Mouse (Mus musculus): ENCODE measurements around the gene Rnf39. TPM values are rescaled to one million over a fixed set of nuclear protein-coding genes. Genes with fewer than 3 reads are reported as not detected.

Gene Rnf39
- under 1 TPM; 0.61 to 0.86 TPM for total RNA-seq (2021)
- long read RNA-seq, experiment 1: 0 reads
- long read RNA-seq, experiment 2: 0 reads

- DNase-seq (ENCODE audit: low spot score in 2 of 2): no peak
Observed at GRCm38 (mm10) chr17:36942791-36943471, at the start of gene Rnf39. Rnf39 (plus strand) TSS chr17:36942918.

DNA sequence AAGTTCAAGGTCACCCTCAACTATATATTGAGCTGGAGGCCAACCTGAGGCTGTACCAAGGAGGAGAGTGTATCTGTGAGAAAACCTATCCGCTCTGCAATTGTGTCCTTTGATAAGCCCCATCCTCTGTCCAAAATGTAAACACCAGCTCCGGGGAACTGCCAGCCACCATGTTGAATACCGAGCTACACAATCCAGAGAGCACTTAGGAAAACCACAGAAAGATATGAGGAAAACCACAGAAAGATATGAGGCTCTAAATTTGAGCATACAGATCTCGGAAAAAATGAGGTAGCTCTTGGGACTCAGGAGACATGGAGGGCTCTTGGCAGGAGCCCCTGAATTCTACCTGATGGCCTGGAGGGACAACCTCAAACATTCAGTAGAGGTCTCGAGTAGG is 49.3 kb upstream of the Rnf39 start:
- no peak for DNase-seq (ENCODE audit: low spot score in 2 of 2)

DNA sequence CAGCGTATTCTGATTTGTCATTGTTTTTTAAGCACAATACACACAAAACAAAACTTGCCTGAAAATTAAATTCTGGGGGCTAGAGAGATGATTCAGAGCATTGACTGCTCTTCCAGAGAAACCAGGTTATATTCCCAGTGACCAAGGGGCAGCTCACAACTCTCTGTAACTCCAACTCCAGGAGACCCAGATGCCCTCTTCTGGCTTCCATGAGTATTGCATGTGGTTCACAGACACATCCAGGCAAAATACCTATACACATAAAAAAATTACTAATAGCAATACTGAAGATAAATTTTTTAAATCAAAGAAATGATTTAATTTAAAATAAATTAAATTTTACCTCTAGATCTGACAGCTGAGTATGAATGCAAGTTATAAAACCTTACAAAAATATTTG is 46.1 kb upstream of the Rnf39 start:
- DNase-seq (ENCODE audit: low spot score in 2 of 2): peak; percentile 30 to 32

GRCm38 (mm10) chr17:36897065-36897464 is 45.7 kb upstream of the Rnf39 start:
- DNase-seq (ENCODE audit: low spot score in 2 of 2): no peak

- no peak for DNase-seq (ENCODE audit: low spot score in 2 of 2)
Observed at GRCm38 (mm10) chr17:36897552-36898205, 45.0 kb upstream of the Rnf39 start, which contains the start of gene Trim31. Trim31 (plus strand) TSS chr17:36898118.

DNA sequence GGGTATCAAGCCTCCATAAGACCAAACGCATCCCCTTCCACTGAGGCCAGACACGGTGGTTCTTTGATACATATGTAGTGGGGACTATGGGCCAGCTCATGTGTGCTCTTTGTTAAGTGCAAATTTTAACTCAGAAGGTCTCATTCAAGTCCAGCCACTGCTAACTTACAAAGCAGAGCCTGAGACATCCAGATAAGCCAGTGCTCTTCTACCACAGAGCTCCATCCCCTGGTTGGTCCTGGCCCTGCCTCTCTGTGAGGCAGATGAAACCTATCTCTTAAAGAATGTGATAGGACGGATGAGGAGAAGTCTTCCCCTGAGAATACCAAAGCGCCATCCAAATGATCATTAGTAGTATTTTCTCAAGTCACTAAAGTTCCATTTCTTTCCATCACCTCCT is 43.3 kb upstream of the Rnf39 start:
- DNase-seq (ENCODE audit: low spot score in 2 of 2): no peak

DNA sequence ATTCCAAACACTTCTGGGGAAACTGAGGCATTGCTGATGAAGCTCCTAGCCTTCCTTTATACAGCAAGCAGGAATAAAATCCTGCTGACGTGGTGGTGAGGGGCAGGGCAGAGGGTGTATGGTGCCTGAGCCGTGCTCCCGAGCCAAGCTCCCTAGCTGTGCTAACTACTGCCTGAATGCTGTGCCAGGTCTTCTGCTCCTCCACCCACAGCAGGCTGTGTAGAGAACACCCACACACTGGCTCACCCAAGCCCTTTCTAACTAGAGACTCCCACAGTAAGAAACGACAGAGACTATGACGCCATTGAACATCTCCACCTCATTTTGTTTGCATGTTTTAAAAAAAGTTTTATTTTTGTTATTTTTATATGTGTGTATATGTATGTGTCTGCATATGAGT is 42.7 kb upstream of the Rnf39 start:
- no peak for DNase-seq (ENCODE audit: low spot score in 2 of 2)

GRCm38 (mm10) chr17:36900691-36901090 is 42.0 kb upstream of the Rnf39 start:
- no peak for DNase-seq (ENCODE audit: low spot score in 2 of 2)

DNA sequence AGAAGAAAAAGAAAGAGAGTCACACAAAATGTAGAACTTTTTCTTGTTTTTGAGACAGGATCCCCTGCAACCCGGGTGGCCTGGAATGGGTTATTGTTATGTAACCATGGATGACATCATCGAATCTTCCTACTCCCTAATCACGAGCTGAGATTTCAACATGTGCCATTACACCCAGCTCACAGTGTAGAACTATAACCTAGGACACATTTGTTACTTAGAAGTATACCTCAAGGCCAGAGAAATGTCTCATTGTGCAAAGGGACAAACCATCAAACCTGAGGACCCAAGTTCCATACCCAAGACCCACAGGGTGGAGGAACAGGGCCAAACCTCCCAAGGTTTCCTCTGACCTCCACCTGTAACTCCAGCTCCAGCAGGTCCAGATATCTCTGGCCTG is 39.1 kb upstream of the Rnf39 start:
- DNase-seq (ENCODE audit: low spot score in 2 of 2): no peak

DNA sequence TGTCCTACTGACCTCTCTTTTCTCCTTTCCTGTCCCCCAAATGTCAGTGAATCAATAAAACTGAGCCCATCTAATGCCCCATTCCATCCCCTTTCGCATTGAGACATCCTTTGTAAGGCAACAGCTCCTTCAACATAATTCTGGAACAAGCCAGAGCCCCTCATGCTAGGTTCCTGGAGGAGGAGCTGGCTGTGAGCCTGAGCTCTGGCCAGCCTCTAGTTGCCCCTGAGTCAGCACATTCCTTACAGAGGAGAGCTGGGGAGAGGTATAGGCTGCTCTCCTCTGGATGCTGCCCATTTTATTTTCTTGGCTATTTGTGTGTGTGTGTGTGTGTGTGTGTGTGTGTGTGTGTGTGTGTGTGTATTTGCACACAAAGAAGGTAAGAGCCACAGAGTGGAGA is 34.5 kb upstream of the Rnf39 start:
- DNase-seq (ENCODE audit: low spot score in 2 of 2): no peak

- DNase-seq (ENCODE audit: low spot score in 2 of 2): no peak
Observed at GRCm38 (mm10) chr17:36909802-36910201, 32.9 kb upstream of the Rnf39 start.

- DNase-seq (ENCODE audit: low spot score in 2 of 2): no peak
Observed at GRCm38 (mm10) chr17:36912031-36912430, 30.7 kb upstream of the Rnf39 start.

- peak; percentile 69 to 79 for DNase-seq (ENCODE audit: low spot score in 2 of 2)
Observed at GRCm38 (mm10) chr17:36914108-36914507, 28.6 kb upstream of the Rnf39 start.

DNA sequence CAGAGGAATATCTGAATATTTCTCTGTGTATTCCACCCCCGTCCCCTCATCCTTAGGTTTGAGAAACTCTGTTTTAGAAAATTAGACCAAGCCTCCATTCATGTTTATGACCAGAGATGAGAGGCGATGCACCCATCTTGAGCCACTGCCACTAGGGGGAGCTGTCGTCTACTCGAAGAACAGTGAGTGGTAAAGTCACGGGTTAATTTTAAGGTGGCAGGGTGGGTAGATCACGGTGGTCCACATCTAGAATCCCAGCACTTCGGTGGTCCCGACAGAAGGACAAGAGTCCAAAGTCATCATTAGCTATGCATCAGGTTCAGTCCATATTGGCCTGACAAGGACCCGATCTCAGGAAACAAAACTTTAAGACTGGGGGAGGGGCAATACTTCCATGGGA is 27.6 kb upstream of the Rnf39 start:
- peak; percentile 67 to 70 for DNase-seq (ENCODE audit: low spot score in 2 of 2)

- DNase-seq (ENCODE audit: low spot score in 2 of 2): peak; percentile 39 to 61
Observed at GRCm38 (mm10) chr17:36920239-36920638, 22.5 kb upstream of the Rnf39 start.

DNA sequence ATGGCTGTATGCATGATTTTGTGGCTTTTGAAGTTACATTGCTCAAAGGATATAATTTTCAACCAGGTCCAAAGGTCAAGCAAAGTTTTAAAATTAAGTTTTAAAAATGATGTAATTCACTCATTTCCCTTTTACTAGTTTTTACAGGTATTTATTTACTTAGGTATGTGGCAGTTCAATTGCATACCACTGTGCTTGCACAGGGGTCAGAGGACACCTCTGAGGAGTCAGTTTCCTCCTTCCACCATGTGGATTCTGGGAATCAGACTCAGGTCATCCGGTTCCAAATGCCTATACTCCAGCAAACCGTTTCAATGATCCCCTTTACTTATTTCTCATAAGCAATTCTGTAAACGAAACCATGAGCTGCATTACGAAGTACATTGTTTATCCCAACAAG is 20.0 kb upstream of the Rnf39 start:
- no peak for DNase-seq (ENCODE audit: low spot score in 2 of 2)

- DNase-seq (ENCODE audit: low spot score in 2 of 2): no peak
Observed at GRCm38 (mm10) chr17:36923491-36923890, 19.2 kb upstream of the Rnf39 start.

- DNase-seq (ENCODE audit: low spot score in 2 of 2): no peak
Observed at GRCm38 (mm10) chr17:36927496-36928120, 15.1 kb upstream of the Rnf39 start.

DNA sequence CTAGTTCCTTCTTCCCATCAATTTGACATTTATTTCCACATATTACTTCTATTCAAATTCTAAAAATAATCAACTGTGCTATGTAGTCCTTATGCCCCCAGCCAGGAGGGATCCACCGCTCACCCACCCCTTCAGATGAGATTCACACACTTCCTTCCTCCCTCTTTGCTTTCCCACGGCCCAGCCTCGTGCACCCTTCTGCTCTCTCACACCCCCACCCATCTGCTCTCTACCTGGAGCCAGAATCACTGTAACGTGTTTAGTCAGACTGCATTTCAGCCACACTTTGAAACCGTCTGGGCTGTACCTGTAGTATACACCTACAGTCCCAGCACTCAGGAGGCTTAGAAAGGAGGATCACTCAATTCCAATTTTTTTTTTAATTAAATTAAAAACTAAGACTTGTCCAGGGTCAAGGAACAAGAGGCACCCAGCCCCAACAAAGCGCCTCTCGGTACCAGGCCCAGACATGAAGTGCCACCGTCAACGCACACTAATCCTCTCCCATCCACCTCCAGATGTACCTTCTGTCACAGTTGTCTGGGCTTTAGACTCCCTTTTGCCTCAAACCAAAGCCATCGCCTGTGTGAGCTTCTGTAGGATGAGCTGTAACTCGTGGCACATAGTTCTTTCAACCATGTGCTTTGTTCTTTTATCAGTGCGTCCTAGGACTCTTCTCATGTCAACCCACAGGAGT is 13.3 kb upstream of the Rnf39 start:
- DNase-seq (ENCODE audit: low spot score in 2 of 2): no peak

DNA sequence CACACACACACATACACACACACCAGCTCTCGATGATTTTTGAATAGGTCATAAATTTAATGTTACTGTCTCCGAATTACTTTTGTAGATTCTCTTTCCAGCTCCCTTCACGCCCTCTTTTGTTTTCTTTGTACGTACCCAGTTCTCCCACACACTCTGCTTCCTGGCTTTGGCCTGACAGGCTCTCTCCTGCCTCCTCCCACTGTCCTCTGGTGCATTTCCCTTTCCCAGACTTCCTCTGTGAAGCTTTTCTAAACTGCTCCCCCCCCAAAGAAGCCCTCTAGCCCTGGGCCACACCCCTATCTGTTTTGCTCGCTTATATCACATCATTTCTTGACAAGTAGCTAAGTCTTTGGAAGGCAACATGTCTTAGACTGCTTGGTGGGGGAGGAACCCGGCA is 12.5 kb upstream of the Rnf39 start:
- no peak for DNase-seq (ENCODE audit: low spot score in 2 of 2)

DNA sequence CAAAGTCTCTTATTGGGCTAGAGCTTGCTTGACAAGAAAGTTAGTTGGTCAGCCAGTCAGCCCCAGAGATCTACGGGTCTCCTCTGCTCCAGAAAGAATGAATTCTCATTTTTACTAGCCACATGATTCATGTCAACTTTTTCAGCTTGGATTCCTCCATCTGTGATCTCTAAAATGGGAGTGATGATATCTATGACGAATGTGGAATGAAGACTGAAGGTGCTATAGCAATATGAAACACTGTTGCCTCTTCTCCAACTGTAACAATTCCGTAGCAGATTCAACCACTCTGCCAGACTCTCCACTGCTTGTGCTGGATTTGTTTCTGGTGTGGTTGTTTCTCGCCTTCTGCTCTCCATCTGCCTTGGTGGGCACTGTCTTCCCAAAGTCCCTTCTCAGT is 11.6 kb upstream of the Rnf39 start:
- DNase-seq (ENCODE audit: low spot score in 2 of 2): no peak

- DNase-seq (ENCODE audit: low spot score in 2 of 2): peak in 1 of 2 experiments; percentile 21
Observed at GRCm38 (mm10) chr17:36931806-36932205, 10.9 kb upstream of the Rnf39 start.

Data from adrenal gland, adult 18-20 months (tissue).